Mouse (Mus musculus) erythroblast, embryonic 14.5 days (primary cell): Measurements from ENCODE around the gene Mafg. TPM values are rescaled to one million over a fixed set of nuclear protein-coding genes. Genes with fewer than 3 reads are reported as not detected.

Source experiments
- H3K27me3 ChIP-seq: 2 replicates; pipeline ENCODE4 v1.6.1; 2012; ENCODE audit warnings: inconsistent platforms; ENCODE audit not compliant: control insufficient read depth
- H3K36me3 ChIP-seq: 2 replicates; pipeline ENCODE4 v1.6.1; 2012; ENCODE audit warnings: mild to moderate bottlenecking, inconsistent platforms; ENCODE audit not compliant: control insufficient read depth
- H3K4me1 ChIP-seq: 2 replicates; pipeline ENCODE4 v1.6.1; 2012; ENCODE audit warnings: inconsistent platforms; ENCODE audit not compliant: control insufficient read depth
- H3K4me3 ChIP-seq: replicated peaks from 2 replicates; pipeline ENCODE3; 2012; ENCODE audit warnings: moderate library complexity, mild to moderate bottlenecking, inconsistent platforms
- H3K9me3 ChIP-seq: 2 replicates; pipeline ENCODE4 v1.6.1; 2012; ENCODE audit warnings: low read length, inconsistent platforms, mixed read lengths; ENCODE audit not compliant: control insufficient read depth
- GATA1 ChIP-seq: IDR thresholded peaks from 2 replicates; pipeline ENCODE4 v1.6.1; 2012; ENCODE audit warnings: low read length, inconsistent platforms, mixed read lengths
- TAL1 ChIP-seq: IDR thresholded peaks from 3 replicates; pipeline ENCODE4 v1.6.1; 2012; ENCODE audit warnings: low read length, inconsistent platforms, mixed read lengths
- polyA plus RNA-seq: library from polyadenylated mRNA; stranded (reverse); fragments of >175 nt; gene quantifications from 2 replicates; pipeline ENCODE4 v1.2.3, GENCODE M21; 2012

Gene Mafg
- polyA plus RNA-seq, 1 experiment = 18.3 TPM

- H3K9me3 ChIP-seq = no peaks in the 10 kb centered on the region
- H3K36me3 ChIP-seq = peaks cover 87% of the 10 kb centered on the region
- no peaks in the 10 kb centered on the region for H3K27me3 ChIP-seq
- TF ChIP-seq GATA1 (no peak), TAL1 (no peak)
- H3K4me1 ChIP-seq = peaks cover 51% of the 10 kb centered on the region
- H3K4me3 ChIP-seq = peak overlapping the region; percentile 81
Observed at GRCm38 (mm10) chr11:120616617-120617294, 16.6 kb downstream of the Mafg start.

DNA sequence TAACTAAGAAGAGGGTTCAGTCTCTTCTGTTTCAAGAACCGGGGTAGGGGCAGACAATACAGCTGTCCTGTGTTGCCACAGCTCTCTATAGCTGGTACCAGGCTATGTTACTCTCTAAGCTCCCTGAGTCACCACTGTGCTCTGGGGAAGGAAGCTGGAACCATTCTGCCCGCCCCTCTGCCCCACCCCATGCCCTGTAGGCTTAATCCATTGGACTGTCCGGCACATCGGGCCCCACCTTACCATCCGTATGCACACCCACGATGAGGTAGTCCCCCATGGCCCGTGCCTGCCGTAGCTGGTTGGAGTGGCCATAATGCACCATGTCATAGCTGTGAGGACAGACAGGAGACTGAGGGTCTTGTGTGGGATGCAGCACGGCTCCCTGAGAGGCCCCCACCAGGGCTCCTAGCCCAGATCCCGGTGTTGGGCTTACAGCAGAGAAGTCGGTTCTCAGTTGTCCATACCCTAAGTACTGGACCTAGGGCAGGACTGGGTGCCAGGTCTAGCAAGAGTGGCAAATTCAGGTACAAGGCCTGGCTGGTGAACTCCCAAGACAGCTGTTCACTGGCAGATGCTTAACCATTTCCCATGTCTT, 17.7 kb downstream of the Mafg start:
- Histone ChIP-seq H3K9me3 (no peaks in the 10 kb centered on the region), H3K36me3 (peaks cover 87% of the 10 kb centered on the region), H3K4me3 (peak overlapping the region; percentile 3), H3K4me1 (peaks cover 52% of the 10 kb centered on the region), H3K27me3 (no peaks in the 10 kb centered on the region)
- TF ChIP-seq GATA1 = no peak
- TF ChIP-seq TAL1 = no peak

- no peak for TF ChIP-seq GATA1
- no peak for TF ChIP-seq TAL1
- H3K27me3 ChIP-seq = no peaks in the 10 kb centered on the region
- H3K4me1 ChIP-seq = peaks cover 52% of the 10 kb centered on the region
- no peak overlapping the region for H3K4me3 ChIP-seq
- H3K36me3 ChIP-seq = peaks cover 87% of the 10 kb centered on the region
- no peaks in the 10 kb centered on the region for H3K9me3 ChIP-seq
Observed at GRCm38 (mm10) chr11:120615167-120615566, 18.2 kb downstream of the Mafg start.

DNA sequence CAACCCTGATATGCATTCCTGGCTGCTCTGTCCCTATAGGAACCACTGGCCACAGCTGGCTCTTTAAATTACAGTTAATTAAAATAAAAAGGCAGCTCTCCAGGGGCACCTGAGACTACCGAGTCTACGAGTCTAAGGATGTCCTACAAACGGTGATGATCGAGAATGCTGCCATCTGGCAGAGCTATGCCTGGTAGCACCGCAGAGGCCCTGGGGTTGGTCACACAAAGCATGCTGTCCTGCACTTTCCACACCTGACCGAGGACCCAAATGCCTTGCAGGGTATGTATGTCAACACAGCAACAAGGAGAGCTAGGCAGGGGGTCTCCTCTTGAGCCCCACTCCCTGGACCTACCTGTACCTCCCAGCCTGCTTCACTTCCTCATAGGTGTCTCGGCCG, 19.4 kb downstream of the Mafg start:
- H3K4me3 ChIP-seq = no peak overlapping the region
- peaks cover 84% of the 10 kb centered on the region for H3K36me3 ChIP-seq
- no peak for TF ChIP-seq TAL1
- TF ChIP-seq GATA1 = no peak
- peaks cover 56% of the 10 kb centered on the region for H3K4me1 ChIP-seq
- H3K27me3 ChIP-seq = peaks cover 2% of the 10 kb centered on the region
- no peaks in the 10 kb centered on the region for H3K9me3 ChIP-seq

- H3K9me3 ChIP-seq = no peaks in the 10 kb centered on the region
- no peak overlapping the region for H3K4me3 ChIP-seq
- H3K36me3 ChIP-seq = peaks cover 79% of the 10 kb centered on the region
- H3K4me1 ChIP-seq = peaks cover 56% of the 10 kb centered on the region
- TF ChIP-seq TAL1 (no peak), GATA1 (no peak)
- H3K27me3 ChIP-seq = peaks cover 7% of the 10 kb centered on the region
Observed at GRCm38 (mm10) chr11:120613481-120613972, 19.9 kb downstream of the Mafg start.

GRCm38 (mm10) chr11:120612763-120613162, 20.6 kb downstream of the Mafg start:
- Histone ChIP-seq H3K27me3 (peaks cover 14% of the 10 kb centered on the region), H3K36me3 (peaks cover 76% of the 10 kb centered on the region), H3K4me3 (no peak overlapping the region), H3K4me1 (peaks cover 54% of the 10 kb centered on the region), H3K9me3 (no peaks in the 10 kb centered on the region)
- no peak for TF ChIP-seq GATA1
- no peak for TF ChIP-seq TAL1

DNA sequence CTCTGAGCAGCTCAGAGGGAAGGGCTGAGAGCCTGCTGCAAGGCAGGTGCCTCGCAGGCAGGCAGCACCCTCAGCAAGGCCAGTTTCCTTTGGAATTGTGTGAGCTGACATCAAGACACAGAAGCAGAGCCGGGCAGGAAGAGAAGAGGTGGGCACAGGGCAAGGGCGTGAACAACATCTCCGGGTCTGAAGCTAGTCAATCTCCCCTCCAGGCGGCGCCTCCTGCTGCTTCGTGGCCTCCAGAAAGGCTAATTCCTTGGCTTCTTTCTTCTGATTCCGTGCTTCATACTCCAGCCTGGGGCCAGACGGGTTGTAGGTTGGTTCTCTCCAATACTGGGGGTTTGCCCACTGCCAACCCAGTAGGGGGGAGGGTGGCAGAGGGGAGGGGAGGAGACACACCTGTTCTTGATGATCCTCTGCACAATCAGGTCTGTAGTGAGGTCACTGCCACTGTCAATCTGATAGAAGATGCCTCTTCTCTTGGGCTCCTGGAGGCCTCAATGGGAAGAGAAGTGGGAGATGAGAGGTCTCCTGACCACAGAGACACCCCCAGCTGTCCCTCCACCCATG, 22.8 kb downstream of the Mafg start:
- H3K4me3 ChIP-seq = no peak overlapping the region
- peaks cover 15% of the 10 kb centered on the region for H3K27me3 ChIP-seq
- H3K4me1 ChIP-seq = peaks cover 34% of the 10 kb centered on the region
- H3K36me3 ChIP-seq = peaks cover 83% of the 10 kb centered on the region
- H3K9me3 ChIP-seq = no peaks in the 10 kb centered on the region
- TF ChIP-seq TAL1 (no peak), GATA1 (no peak)

- Histone ChIP-seq H3K4me3 (no peak overlapping the region), H3K36me3 (peaks cover 85% of the 10 kb centered on the region), H3K4me1 (peaks cover 39% of the 10 kb centered on the region), H3K27me3 (peaks cover 15% of the 10 kb centered on the region), H3K9me3 (no peaks in the 10 kb centered on the region)
- TF ChIP-seq TAL1 (no peak), GATA1 (no peak)
Observed at GRCm38 (mm10) chr11:120609250-120609649, 24.1 kb downstream of the Mafg start.

DNA sequence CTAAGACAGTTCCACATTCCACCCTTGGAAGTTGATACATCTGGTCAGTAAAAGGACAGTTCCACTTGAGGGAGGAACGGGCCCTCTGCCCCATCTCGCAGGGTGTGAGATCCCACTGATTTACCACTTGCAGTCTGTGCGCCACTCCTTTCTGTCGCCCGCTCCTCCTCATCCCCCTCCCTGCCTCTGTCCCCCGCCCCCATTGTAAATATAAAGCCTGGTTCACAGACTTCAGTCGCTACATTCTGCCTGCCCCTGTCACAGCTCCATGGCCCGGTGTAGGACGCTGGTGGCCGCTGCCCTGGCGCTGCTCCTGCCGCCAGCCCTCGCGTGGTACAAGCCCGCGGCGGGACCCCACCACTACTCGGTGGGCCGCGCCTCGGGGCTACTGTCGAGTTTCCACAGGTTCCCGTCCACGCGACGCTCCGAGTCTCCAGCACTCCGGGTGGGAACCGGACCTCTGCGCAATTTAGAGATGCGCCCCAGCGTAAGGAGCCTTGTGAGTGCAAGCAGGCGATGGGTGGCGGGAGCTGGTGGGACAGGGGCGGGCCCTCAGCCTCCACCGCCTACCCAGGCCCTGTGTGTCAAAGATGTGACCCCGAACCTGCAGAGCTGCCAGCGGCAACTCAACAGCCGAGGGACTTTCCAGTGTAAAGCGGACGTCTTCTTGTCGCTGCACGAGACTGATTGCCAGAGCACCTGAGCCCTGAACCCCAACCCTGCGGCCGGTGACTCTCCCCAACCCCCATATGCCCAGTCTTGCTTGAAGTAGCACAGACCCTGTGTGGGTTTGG, 25.0 kb downstream of the Mafg start, which contains the start of gene Npb:
Gene Npb, plus strand, starts transcription at position 237 of the 794 bp plus-strand sequence.
- peaks cover 84% of the 10 kb centered on the region for H3K36me3 ChIP-seq
- no peaks in the 10 kb centered on the region for H3K9me3 ChIP-seq
- peak within 1 kb of the TSS; percentile 15 for H3K4me3 ChIP-seq

More for the DNA sequence above, 25.0 kb downstream of the Mafg start, which contains the start of gene Npb:
- no peak for TF ChIP-seq TAL1
- TF ChIP-seq GATA1 = no peak
- Histone ChIP-seq H3K27me3 (peaks cover 15% of the 10 kb centered on the region), H3K4me1 (peaks cover 44% of the 10 kb centered on the region)
